Mouse (Mus musculus): ENCODE data around the gene Slc16a13. TPM values are rescaled to one million over a fixed set of nuclear protein-coding genes. Genes with fewer than 3 reads are reported as not detected.

The Slc16a13 gene
- polyA plus RNA-seq, 1 experiment from 2014 or later: 15.8 TPM

- H3K4me1 ChIP-seq (replicated peaks; ENCODE audit: control insufficient read depth, insufficient read depth, low read length): no peaks in the 10 kb centered on the region; the same call in 1 of the 2 replicates
- no peak overlapping the region for H3K4me3 ChIP-seq (ENCODE audit: low read depth, low read length)
- no peak overlapping the region for H3K4me2 ChIP-seq (ENCODE audit: low read depth, low read length, severe bottlenecking)
- no peak for DNase-seq (ENCODE audit: low spot score)
- 74% methylated on average over 11 of the region's 11 CpGs for WGBS
- peaks cover 27% of the 10 kb centered on the region for H3K27me3 ChIP-seq (ENCODE audit: control insufficient read depth, insufficient read depth, low read length)
- no peak overlapping the region for H3K27ac ChIP-seq (ENCODE audit: low read depth, low read length)
- no peak for ATAC-seq (replicated peaks; ENCODE audit: low FRiP score)
- no peaks in the 10 kb centered on the region for H3K36me3 ChIP-seq (ENCODE audit: control insufficient read depth, insufficient read depth, low read length)
- H3K9ac ChIP-seq (ENCODE audit: low read length): no peak overlapping the region
- H3K9me3 ChIP-seq (ENCODE audit: control insufficient read depth, low read length): no peaks in the 10 kb centered on the region
Measured at GRCm38 (mm10) chr11:70250150-70250549, 29.3 kb upstream of the Slc16a13 start.

GRCm38 (mm10) chr11:70247136-70247845, 26.4 kb upstream of the Slc16a13 start:
- DNase-seq (ENCODE audit: low spot score): peak; percentile 75
- Histone ChIP-seq H3K4me2 (ENCODE audit: low read depth, low read length, severe bottlenecking) (no peak overlapping the region), H3K27ac (ENCODE audit: low read depth, low read length) (no peak overlapping the region), H3K9me3 (ENCODE audit: control insufficient read depth, low read length) (no peaks in the 10 kb centered on the region), H3K4me3 (ENCODE audit: low read depth, low read length) (no peak overlapping the region), H3K36me3 (ENCODE audit: control insufficient read depth, insufficient read depth, low read length) (no peaks in the 10 kb centered on the region), H3K9ac (ENCODE audit: low read length) (no peak overlapping the region), H3K4me1 (replicated peaks; ENCODE audit: control insufficient read depth, insufficient read depth, low read length) (no peaks in the 10 kb centered on the region), H3K27me3 (ENCODE audit: control insufficient read depth, insufficient read depth, low read length) (0 out of 2 replicates have a peak, but pooled peaks cover 2% of the 10 kb centered on the region)
- WGBS: 50% methylated on average over 9 of the region's 9 CpGs
- no peak for ATAC-seq (replicated peaks; ENCODE audit: low FRiP score)

- H3K4me3 ChIP-seq (ENCODE audit: low read depth, low read length): no peak overlapping the region
- DNase-seq (ENCODE audit: low spot score) (no peak), ATAC-seq (replicated peaks; ENCODE audit: low FRiP score) (no peak)
- H3K9ac ChIP-seq (ENCODE audit: low read length): no peak overlapping the region
- WGBS: 72% methylated on average over 11 of the region's 11 CpGs
- H3K36me3 ChIP-seq (ENCODE audit: control insufficient read depth, insufficient read depth, low read length): no peaks in the 10 kb centered on the region
- H3K27ac ChIP-seq (ENCODE audit: low read depth, low read length): no peak overlapping the region
- peaks cover 11% of the 10 kb centered on the region for H3K4me1 ChIP-seq (replicated peaks; ENCODE audit: control insufficient read depth, insufficient read depth, low read length)
- no peak overlapping the region for H3K4me2 ChIP-seq (ENCODE audit: low read depth, low read length, severe bottlenecking)
- no peaks in the 10 kb centered on the region for H3K27me3 ChIP-seq (ENCODE audit: control insufficient read depth, insufficient read depth, low read length)
- H3K9me3 ChIP-seq (ENCODE audit: control insufficient read depth, low read length): no peaks in the 10 kb centered on the region
Measured at GRCm38 (mm10) chr11:70242591-70242990, 21.7 kb upstream of the Slc16a13 start.

GRCm38 (mm10) chr11:70239541-70240279, 18.8 kb upstream of the Slc16a13 start, which contains the start of the genes Gm21988 and Rnasek:
TSS of gene Gm21988 (minus strand) at chr11:70239830.
TSS of gene Rnasek (minus strand) at chr11:70239842.
- H3K36me3 ChIP-seq (ENCODE audit: control insufficient read depth, insufficient read depth, low read length): peaks cover 5% of the 10 kb centered on the region; the same call in 1 of the 2 replicates
- H3K9ac ChIP-seq (ENCODE audit: low read length): peak within 1 kb of the TSS; percentile 86
- H3K9me3 ChIP-seq (ENCODE audit: control insufficient read depth, low read length): no peaks in the 10 kb centered on the region
- ATAC-seq (replicated peaks; ENCODE audit: low FRiP score) (peak; percentile 44), DNase-seq (ENCODE audit: low spot score) (peak; percentile 88)
- WGBS: under 1% methylated on average over 31 of the region's 35 CpGs
- H3K27ac ChIP-seq (ENCODE audit: low read depth, low read length): peak within 1 kb of the TSS; percentile 57; the same call in 1 of the 2 replicates
- H3K4me3 ChIP-seq (ENCODE audit: low read depth, low read length): peak within 1 kb of the TSS; percentile 83
- peaks cover 14% of the 10 kb centered on the region for H3K4me1 ChIP-seq (replicated peaks; ENCODE audit: control insufficient read depth, insufficient read depth, low read length)
- H3K4me2 ChIP-seq (ENCODE audit: low read depth, low read length, severe bottlenecking): peak within 1 kb of the TSS; percentile 95
- no peaks in the 10 kb centered on the region for H3K27me3 ChIP-seq (ENCODE audit: control insufficient read depth, insufficient read depth, low read length)

- H3K27ac ChIP-seq (ENCODE audit: low read depth, low read length): peak overlapping the region; percentile 70; the same call in 1 of the 2 replicates
- ATAC-seq (replicated peaks; ENCODE audit: low FRiP score) (no peak), DNase-seq (ENCODE audit: low spot score) (no peak)
- no peaks in the 10 kb centered on the region for H3K27me3 ChIP-seq (ENCODE audit: control insufficient read depth, insufficient read depth, low read length)
- peak overlapping the region; percentile 83 for H3K4me3 ChIP-seq (ENCODE audit: low read depth, low read length)
- 13% methylated on average over 23 of the region's 23 CpGs for WGBS
- H3K36me3 ChIP-seq (ENCODE audit: control insufficient read depth, insufficient read depth, low read length): peaks cover 5% of the 10 kb centered on the region; the same call in 1 of the 2 replicates
- H3K9ac ChIP-seq (ENCODE audit: low read length): peak overlapping the region; percentile 86
- H3K4me1 ChIP-seq (replicated peaks; ENCODE audit: control insufficient read depth, insufficient read depth, low read length): peaks cover 14% of the 10 kb centered on the region
- peak overlapping the region; percentile 95 for H3K4me2 ChIP-seq (ENCODE audit: low read depth, low read length, severe bottlenecking)
- no peaks in the 10 kb centered on the region for H3K9me3 ChIP-seq (ENCODE audit: control insufficient read depth, low read length)
Measured at GRCm38 (mm10) chr11:70238591-70239440, 18.0 kb upstream of the Slc16a13 start.

GRCm38 (mm10) chr11:70237457-70238167, 16.7 kb upstream of the Slc16a13 start, which contains the start of gene 0610010K14Rik:
TSS of gene 0610010K14Rik (minus strand) at chr11:70237914.
- peak within 1 kb of the TSS; percentile 86 for H3K9ac ChIP-seq (ENCODE audit: low read length)
- H3K27ac ChIP-seq (ENCODE audit: low read depth, low read length): peak within 1 kb of the TSS; percentile 86
- H3K27me3 ChIP-seq (ENCODE audit: control insufficient read depth, insufficient read depth, low read length): no peaks in the 10 kb centered on the region
- no peaks in the 10 kb centered on the region for H3K9me3 ChIP-seq (ENCODE audit: control insufficient read depth, low read length)
- peak within 1 kb of the TSS; percentile 83 for H3K4me3 ChIP-seq (ENCODE audit: low read depth, low read length)
- DNase-seq (ENCODE audit: low spot score) (peak; percentile 99), ATAC-seq (replicated peaks; ENCODE audit: low FRiP score) (peak; percentile 95)
- H3K4me2 ChIP-seq (ENCODE audit: low read depth, low read length, severe bottlenecking): peak within 1 kb of the TSS; percentile 95
- WGBS: under 1% methylated on average over 63 of the region's 70 CpGs
- H3K36me3 ChIP-seq (ENCODE audit: control insufficient read depth, insufficient read depth, low read length): peaks cover 5% of the 10 kb centered on the region; the same call in 1 of the 2 replicates
- peaks cover 14% of the 10 kb centered on the region for H3K4me1 ChIP-seq (replicated peaks; ENCODE audit: control insufficient read depth, insufficient read depth, low read length)

GRCm38 (mm10) chr11:70236717-70237116, 15.9 kb upstream of the Slc16a13 start:
- H3K27ac ChIP-seq (ENCODE audit: low read depth, low read length): peak overlapping the region; percentile 86
- DNase-seq (ENCODE audit: low spot score): no peak
- peak overlapping the region; percentile 83 for H3K4me3 ChIP-seq (ENCODE audit: low read depth, low read length)
- no peaks in the 10 kb centered on the region for H3K27me3 ChIP-seq (ENCODE audit: control insufficient read depth, insufficient read depth, low read length)
- 51% methylated on average over 7 of the region's 7 CpGs for WGBS
- peaks cover 14% of the 10 kb centered on the region for H3K4me1 ChIP-seq (replicated peaks; ENCODE audit: control insufficient read depth, insufficient read depth, low read length)
- H3K9me3 ChIP-seq (ENCODE audit: control insufficient read depth, low read length): no peaks in the 10 kb centered on the region
- ATAC-seq (replicated peaks; ENCODE audit: low FRiP score): no peak
- H3K4me2 ChIP-seq (ENCODE audit: low read depth, low read length, severe bottlenecking): peak overlapping the region; percentile 95
- peaks cover 5% of the 10 kb centered on the region; the same call in 1 of the 2 replicates for H3K36me3 ChIP-seq (ENCODE audit: control insufficient read depth, insufficient read depth, low read length)
- H3K9ac ChIP-seq (ENCODE audit: low read length): peak overlapping the region; percentile 86

All from forebrain, embryonic 11.5 days (tissue).